Mouse (Mus musculus): ENCODE results near the gene Osbpl11. TPM values are rescaled to one million over a fixed set of nuclear protein-coding genes. Genes with fewer than 3 reads are reported as not detected.
"Not testable (repeated sequence)": the region's sequence is repeated elsewhere in the genome, so short reads cannot be mapped to it uniquely, and the experiment has no call there.

Osbpl11 gene
- 8.0 and 12.8 TPM in 2 replicates for total RNA-seq (2014; fragmentation: Nextera tagmentation)
- 16.7 and 22.3 TPM in 2 replicates for total RNA-seq (2017)

- peak; percentile 97 for ATAC-seq (replicated peaks; ENCODE audit: poor library complexity, severe bottlenecking)
Measured at GRCm38 (mm10) chr16:33184901-33185260, at the start of gene Osbpl11. TSS of gene Osbpl11 (plus strand) at chr16:33185071.

GRCm38 (mm10) chr16:33135167-33135566 lies 49.7 kb upstream of the Osbpl11 start:
- peak; percentile 30 for ATAC-seq (replicated peaks; ENCODE audit: poor library complexity, severe bottlenecking)

- not testable (repeated sequence) for ATAC-seq (replicated peaks; ENCODE audit: poor library complexity, severe bottlenecking)
Measured at GRCm38 (mm10) chr16:33139061-33139460, 45.8 kb upstream of the Osbpl11 start.

- ATAC-seq (replicated peaks; ENCODE audit: poor library complexity, severe bottlenecking): no peak
Measured at GRCm38 (mm10) chr16:33141758-33142280, 43.1 kb upstream of the Osbpl11 start.

- no peak for ATAC-seq (replicated peaks; ENCODE audit: poor library complexity, severe bottlenecking)
Measured at GRCm38 (mm10) chr16:33143452-33143851, 41.4 kb upstream of the Osbpl11 start.

DNA sequence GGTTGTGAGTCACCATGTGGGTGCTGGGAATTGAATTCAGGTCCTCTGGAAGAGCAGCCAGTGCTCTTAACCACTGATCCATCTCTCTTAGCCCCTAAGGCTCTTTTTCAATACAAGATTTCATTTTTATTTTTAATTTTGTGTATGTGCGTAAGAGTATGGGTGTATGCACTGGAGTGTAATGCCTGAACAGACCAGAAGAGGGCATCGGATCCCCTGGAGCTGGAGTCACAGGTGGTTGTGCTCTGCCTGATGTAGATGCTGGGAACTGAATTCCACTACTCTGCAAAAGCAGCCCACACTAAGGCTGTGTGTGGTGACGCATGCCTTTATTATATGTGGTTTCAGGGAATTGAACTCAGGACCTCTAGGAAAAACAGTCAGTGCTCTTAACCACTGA lies 38.7 kb upstream of the Osbpl11 start:
- no peak for ATAC-seq (replicated peaks; ENCODE audit: poor library complexity, severe bottlenecking)

GRCm38 (mm10) chr16:33148135-33148534 lies 36.7 kb upstream of the Osbpl11 start:
- ATAC-seq (replicated peaks; ENCODE audit: poor library complexity, severe bottlenecking): no peak

GRCm38 (mm10) chr16:33150875-33151274 lies 34.0 kb upstream of the Osbpl11 start:
- not testable (repeated sequence) for ATAC-seq (replicated peaks; ENCODE audit: poor library complexity, severe bottlenecking)

GRCm38 (mm10) chr16:33151558-33151957 lies 33.3 kb upstream of the Osbpl11 start:
- ATAC-seq (replicated peaks; ENCODE audit: poor library complexity, severe bottlenecking): peak; percentile 61

DNA sequence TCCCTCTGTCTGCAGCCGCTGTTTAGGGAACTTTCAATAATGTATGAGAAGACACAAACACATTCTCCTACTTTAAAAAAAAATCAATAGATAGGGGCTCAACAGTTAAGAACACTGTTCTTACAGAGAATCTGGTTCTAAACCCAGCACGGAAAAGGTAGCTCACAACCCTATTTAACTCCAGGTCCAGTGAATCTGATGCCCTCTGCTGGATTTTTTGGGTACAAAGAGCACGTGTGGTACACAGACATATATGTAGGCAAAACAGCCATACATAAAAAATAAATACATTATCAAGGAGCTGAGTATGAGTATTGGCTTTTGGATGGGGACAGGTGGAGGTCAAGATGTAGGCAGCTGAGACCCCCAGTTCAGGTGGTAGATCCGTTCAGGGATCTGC lies 29.9 kb upstream of the Osbpl11 start:
- ATAC-seq (replicated peaks; ENCODE audit: poor library complexity, severe bottlenecking): no peak

DNA sequence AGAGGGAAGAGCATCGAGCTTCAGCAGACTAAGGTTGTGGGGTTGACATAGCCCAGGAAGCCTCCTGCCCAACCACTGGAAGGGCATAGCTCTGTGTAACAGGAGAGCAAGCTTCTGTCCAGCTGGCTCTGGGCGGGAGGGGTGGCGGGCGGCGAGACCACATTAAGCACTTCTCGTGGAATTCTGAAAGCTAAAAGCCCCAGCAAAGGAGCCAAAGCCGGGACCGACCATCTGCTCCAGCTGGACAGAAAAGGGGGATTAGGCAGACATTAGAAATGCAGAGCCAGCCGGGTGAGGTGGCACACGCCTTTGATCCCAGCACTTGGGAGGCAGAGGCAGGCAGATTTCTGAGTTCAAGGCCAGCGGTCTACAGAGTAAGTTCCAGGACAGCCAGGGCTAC lies 26.9 kb upstream of the Osbpl11 start:
- no peak for ATAC-seq (replicated peaks; ENCODE audit: poor library complexity, severe bottlenecking)

DNA sequence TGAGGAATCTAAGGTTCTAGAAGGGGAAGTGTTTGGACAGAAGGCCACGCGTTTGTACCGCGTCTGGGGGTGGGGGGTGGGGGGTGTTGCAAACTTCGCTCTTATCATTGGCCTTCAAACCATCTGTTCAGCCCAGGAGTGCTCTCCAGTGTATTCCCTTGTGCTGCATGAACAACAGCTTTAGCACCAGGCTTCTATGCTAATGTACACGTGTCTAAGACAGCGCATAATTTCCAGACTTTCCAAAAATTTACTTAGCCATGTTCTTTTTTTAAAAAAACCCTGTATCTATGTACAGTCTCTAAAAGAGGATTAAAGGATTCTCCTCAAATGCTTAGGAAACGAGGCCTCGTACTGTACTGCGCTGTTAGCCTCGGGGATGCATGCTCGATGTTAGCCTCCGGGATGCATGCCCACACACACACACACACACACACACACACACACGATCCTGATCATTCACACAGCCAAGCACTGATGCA lies 26.2 kb upstream of the Osbpl11 start:
- peak; percentile 82 for ATAC-seq (replicated peaks; ENCODE audit: poor library complexity, severe bottlenecking)

DNA sequence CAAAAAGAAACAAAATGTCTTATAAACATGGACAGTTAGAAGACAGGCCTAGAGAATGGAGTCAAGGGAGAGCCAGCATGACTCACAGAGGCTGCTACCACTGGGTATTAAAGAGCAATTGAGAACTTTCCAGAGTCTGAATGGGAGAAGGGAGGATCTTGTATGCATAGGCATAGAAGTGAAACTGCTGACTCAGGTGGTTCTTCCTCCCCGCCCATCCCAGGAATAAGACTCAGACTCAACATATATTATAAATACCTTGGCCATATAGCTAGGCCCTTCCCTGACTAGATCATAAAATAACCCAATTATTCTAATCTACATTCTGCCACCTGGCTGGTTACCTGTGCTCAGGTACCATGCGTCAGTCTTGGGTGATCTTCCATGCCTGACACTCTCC lies 25.5 kb upstream of the Osbpl11 start:
- ATAC-seq (replicated peaks; ENCODE audit: poor library complexity, severe bottlenecking): no peak

DNA sequence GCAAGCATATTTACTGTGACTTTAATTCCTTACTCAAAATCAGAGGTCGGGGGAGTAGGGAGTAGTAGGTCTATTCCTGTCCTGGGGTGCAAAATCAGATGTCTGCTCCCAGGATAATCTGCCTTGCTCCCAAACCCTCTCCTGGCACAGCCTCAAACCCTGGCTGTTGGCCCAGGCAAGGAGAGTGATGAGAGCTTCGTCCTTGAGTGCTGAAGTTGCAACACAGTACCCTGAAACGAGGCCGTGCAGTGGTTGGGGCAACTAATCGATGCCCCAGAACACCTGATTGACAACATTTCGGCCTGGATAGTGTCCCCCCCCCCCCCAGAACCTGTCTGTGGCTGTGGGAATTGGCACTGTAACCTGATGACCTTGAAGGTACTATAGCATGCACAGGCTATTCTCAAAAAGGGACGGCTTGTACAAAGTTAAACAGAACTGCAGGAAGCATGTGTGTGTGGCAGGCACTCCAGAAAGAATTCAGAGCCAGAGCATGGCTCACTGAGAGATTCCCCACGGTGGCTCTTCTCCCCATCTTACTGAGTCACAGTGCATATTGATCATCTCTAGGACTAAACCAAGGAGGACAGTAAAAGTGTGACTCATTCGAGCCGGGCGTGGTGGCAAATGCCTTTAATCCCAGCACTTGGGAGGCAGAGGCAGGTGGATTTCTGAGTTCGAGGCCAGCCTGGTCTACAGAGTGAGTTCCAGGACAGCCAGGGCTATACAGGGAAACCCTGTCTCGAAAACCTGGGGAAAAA lies 21.4 kb upstream of the Osbpl11 start:
- ATAC-seq (replicated peaks; ENCODE audit: poor library complexity, severe bottlenecking): no peak

DNA sequence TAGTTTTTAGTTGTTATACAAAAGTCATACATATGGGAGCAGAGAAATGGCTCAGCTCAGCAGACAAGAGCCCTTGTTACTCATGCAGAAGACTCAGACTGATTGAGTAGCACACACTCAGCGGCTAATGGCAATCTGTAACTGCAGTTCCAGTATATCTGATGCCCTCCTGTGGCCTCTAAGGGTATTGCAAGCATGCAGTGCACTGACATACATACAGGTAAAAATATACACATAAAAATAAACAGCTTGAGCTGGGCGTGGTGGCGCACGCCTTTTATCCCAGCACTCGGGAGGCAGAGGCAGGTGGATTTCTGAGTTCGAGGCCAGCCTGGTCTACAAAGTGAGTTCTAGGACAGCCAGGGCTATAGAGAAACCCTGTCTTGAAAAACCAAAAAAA lies 18.6 kb upstream of the Osbpl11 start:
- peak; percentile 77 for ATAC-seq (replicated peaks; ENCODE audit: poor library complexity, severe bottlenecking)

GRCm38 (mm10) chr16:33167537-33167936 lies 17.3 kb upstream of the Osbpl11 start:
- no peak for ATAC-seq (replicated peaks; ENCODE audit: poor library complexity, severe bottlenecking)

DNA sequence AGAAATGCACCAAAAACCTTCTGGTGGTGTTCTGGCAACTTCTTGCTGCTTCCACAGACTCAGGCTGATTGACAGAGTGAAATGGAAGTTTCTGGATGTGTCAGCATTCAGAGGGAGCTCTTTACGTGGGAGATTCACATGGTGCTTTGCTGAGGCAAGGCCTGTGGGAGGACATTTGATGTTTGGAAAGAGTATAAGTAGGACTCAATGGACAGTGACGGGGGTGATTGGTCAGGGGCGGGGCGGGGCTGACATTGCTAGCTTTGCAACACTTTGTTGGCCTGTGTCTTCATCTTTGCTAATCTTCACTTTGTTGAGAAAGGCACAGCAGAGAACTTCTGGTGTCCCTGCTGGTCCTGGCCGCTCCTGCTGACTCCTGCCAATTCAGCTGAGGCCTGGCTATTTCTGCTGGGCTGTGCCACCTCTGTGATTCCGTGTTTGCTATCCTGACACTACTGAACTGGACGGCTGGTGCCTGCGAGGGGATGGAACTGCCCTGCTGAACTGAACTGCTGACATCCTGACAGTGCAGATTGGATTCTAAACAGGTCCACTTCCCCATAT lies 15.3 kb upstream of the Osbpl11 start:
- 0 out of 2 replicates have a peak, but pooled peaks have one; percentile 20 for ATAC-seq (replicated peaks; ENCODE audit: poor library complexity, severe bottlenecking)

GRCm38 (mm10) chr16:33170716-33171587 lies 13.9 kb upstream of the Osbpl11 start:
- ATAC-seq (replicated peaks; ENCODE audit: poor library complexity, severe bottlenecking): no peak

DNA sequence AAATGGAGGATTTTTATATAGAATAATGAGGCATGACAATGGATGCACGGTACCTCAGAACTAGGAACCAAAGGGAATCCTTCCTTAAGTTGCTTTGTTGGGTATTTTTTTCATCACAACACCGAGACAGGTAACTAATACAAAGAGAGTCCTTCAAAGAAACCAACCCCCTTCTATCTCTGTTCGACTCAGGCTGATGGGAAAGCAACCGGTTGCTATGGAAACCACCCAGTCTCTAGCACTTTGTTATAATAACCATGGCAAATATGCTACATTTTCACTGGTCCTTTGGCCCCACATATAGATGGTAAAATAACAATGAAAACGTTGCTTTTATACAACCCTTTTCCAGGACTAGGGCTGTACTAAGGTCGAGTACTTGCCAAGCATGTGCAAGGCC lies 13.1 kb upstream of the Osbpl11 start:
- no peak for ATAC-seq (replicated peaks; ENCODE audit: poor library complexity, severe bottlenecking)

- no peak for ATAC-seq (replicated peaks; ENCODE audit: poor library complexity, severe bottlenecking)
Measured at GRCm38 (mm10) chr16:33173151-33173550, 11.7 kb upstream of the Osbpl11 start.

DNA sequence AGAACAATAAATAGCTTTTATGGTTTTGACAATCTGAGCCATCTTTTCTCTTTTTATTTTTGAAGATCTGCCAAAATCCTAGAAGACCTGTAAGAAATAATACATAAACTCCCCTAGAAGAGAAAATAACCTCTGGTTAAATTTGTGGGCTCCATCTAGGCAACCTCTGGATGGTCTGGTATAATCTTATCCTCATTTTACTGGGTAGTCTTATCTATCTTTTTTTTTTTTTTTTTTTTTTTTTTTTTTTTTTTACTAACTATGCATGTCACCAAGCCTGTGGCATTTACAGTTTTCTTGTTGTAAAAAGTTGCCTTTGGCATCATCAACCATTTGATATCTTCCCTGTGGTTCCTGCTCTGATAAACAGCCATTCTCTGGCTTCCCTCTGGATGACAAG lies 10.2 kb upstream of the Osbpl11 start:
- no peak for ATAC-seq (replicated peaks; ENCODE audit: poor library complexity, severe bottlenecking)
